ENCODE assay signal across 10 mouse cellular contexts in the genomic region with DNA sequence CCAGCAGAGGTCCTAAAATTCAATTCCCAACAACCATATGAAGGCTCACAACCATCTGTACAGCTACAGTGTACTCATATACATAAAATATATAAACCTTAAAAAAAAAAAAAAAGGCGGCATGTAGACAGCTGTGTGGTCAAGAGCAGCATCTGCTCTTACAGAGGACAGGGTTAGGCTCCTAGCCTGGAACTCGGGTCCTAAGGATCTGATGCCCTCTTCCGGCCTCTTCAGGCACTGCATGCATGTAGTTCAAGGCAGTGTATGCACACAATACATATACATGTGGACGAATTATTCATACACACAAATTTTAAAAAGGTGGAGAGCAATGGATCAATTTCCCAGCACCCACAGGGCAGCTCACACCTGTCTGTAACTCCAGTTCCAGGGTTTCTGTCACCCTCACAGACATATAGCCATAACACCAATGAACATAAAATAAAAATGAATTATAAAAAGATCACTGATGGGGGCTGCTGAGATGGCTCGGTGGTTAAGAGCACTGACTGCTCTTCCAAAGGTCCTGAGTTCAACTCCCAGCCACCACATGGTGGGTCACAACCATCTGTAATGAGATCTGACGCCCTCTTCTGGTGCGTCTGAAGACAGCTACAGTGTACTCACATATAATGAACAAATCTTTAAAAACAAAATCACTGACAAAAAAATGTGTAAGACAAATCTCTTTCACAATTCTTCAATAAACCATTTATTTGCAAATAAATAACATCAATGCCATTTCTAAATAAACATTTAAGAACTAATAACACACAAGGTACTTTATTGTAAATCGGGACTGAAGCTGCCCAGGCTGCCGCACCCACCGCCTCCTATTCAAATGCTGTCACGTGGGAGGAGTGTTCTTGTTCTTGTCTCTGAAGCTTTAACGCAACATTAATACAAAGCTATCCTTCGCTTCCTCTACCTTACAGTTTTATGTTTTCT. TPM values are rescaled to one million over a fixed set of nuclear protein-coding genes. Genes with fewer than 3 reads are reported as not detected.
DNase-seq lines count a peak whose midpoint lies in the region; ATAC-seq and TF ChIP-seq lines count a peak whose summit lies in the region.
"Had no signal": no experiment of that assay in that cellular context is flagged by ENCODE, and none has a peak within 500 bp of the region (broad histone marks: within the 10 kb centered on the region; RNA-seq: fewer than 3 reads in every experiment).

No protein-coding gene starts in this region.

- H3K4me1 ChIP-seq in hindbrain, embryonic 11.5 days (replicated peaks; ENCODE audit: control insufficient read depth, insufficient read depth, low read length): no peaks in the 10 kb centered on the region
- no peaks in the 10 kb centered on the region for H3K4me1 ChIP-seq in liver, embryonic 15.5 days (replicated peaks)
- H3K4me1 ChIP-seq: embryonic facial prominence, embryonic 13.5 days had no signal

- H3K4me2 ChIP-seq in hindbrain, embryonic 11.5 days (replicated peaks; ENCODE audit: low read depth, low read length): no peak overlapping the region
- no peak overlapping the region for H3K4me2 ChIP-seq in liver, embryonic 15.5 days
- H3K4me2 ChIP-seq: embryonic facial prominence, embryonic 13.5 days had no signal

- H3K36me3 ChIP-seq in hindbrain, embryonic 11.5 days (ENCODE audit: control insufficient read depth, insufficient read depth, low read length): peaks cover 9% of the 10 kb centered on the region; the same call in 1 of the 2 replicates
- H3K36me3 ChIP-seq in liver, embryonic 15.5 days (replicated peaks): peaks cover 53% of the 10 kb centered on the region

- peak; percentile 33; the same call in 1 of the 2 replicates for ATAC-seq in hindbrain, embryonic 11.5 days (ENCODE audit: low FRiP score)
- ATAC-seq in liver, embryonic 15.5 days (ENCODE audit: insufficient read depth): 0 out of 2 replicates have a peak, but pooled peaks have one; percentile 34
- ATAC-seq in neutrophil, adult 5-6 weeks (ENCODE audit: extremely low read depth, insufficient number of reproducible peaks, low FRiP score, poor library complexity, severe bottlenecking): peak; percentile 58; the same call in 1 of the 2 replicates

- intact Hi-C loops in left cerebral cortex, adult 2 months (cut with DNase I): no loop called here
- intact Hi-C loops in left cerebral cortex, postnatal 10 days (cut with DNase I): no loop called here

- H3K4me3 ChIP-seq in left cerebral cortex, adult 2 months: no peak overlapping the region
- H3K4me3 ChIP-seq in hindbrain, embryonic 11.5 days (ENCODE audit: low read depth, low read length): no peak overlapping the region
- H3K4me3 ChIP-seq in liver, embryonic 15.5 days (replicated peaks): no peak overlapping the region
- H3K4me3 ChIP-seq: embryonic facial prominence, embryonic 13.5 days had no signal

- peak; percentile 39 for TF ChIP-seq CTCF in left cerebral cortex, adult 2 months (IDR thresholded peaks at IDR 0.05)

- H3K27ac ChIP-seq in left cerebral cortex, adult 2 months: no peak overlapping the region
- no peak overlapping the region for H3K27ac ChIP-seq in hindbrain, embryonic 11.5 days (ENCODE audit: low read depth, low read length)
- no peak overlapping the region for H3K27ac ChIP-seq in liver, embryonic 15.5 days (replicated peaks)
- H3K27ac ChIP-seq: embryonic facial prominence, embryonic 13.5 days; macrophage had no signal

- no peak for DNase-seq in left cerebral cortex, adult 2 months (ENCODE audit: extremely low spot score in 1 of 2, low spot score in 2 of 2)
- no peak for DNase-seq in left cerebral cortex, postnatal 10 days (ENCODE audit: extremely low spot score in 1 of 2, low spot score in 2 of 2)
- peak; percentile 85 for DNase-seq in R1 (ENCODE audit: low read depth, low spot score)
- DNase-seq in hindbrain, embryonic 11.5 days (ENCODE audit: low spot score): peak; percentile 44
- DNase-seq in gastrocnemius, adult 8-10 months (ENCODE audit: low spot score in 2 of 2): no peak
- DNase-seq in right cerebral cortex, postnatal 36 days (ENCODE audit: low spot score in 2 of 2): no peak

- no peaks in the 10 kb centered on the region for H3K27me3 ChIP-seq in hindbrain, embryonic 11.5 days (ENCODE audit: control insufficient read depth, insufficient read depth, low read length)
- H3K27me3 ChIP-seq in liver, embryonic 15.5 days: no peaks in the 10 kb centered on the region
- H3K27me3 ChIP-seq: embryonic facial prominence, embryonic 13.5 days had no signal

- no peak overlapping the region for H3K9ac ChIP-seq in hindbrain, embryonic 11.5 days (ENCODE audit: low read depth, low read length)
- no peak overlapping the region for H3K9ac ChIP-seq in liver, embryonic 15.5 days
- H3K9ac ChIP-seq: embryonic facial prominence, embryonic 13.5 days had no signal

- 89% methylated on average over 13 of the region's 13 CpGs for WGBS in hindbrain, embryonic 11.5 days
- WGBS in liver, embryonic 15.5 days (ENCODE audit: insufficient replicate concordance): 73% methylated on average over 13 of the region's 13 CpGs

- no peaks in the 10 kb centered on the region for H3K9me3 ChIP-seq in hindbrain, embryonic 11.5 days (ENCODE audit: control insufficient read depth, low read length)
- no peaks in the 10 kb centered on the region for H3K9me3 ChIP-seq in liver, embryonic 15.5 days (replicated peaks)
- H3K9me3 ChIP-seq: embryonic facial prominence, embryonic 13.5 days had no signal

RNA-seq across cellular contexts. Expression of a gene that starts 22.1 kb away (rescaled TPM):
- 10 to 100 TPM; 58.7 to 65.5 TPM for total RNA-seq in left cerebral cortex, adult 2 months (2021)
- total RNA-seq in left cerebral cortex, postnatal 10 days (2021): 10 to 100 TPM; 39.5 to 42.1 TPM
- 76.6 and 87.8 TPM in 2 replicates for polyA plus RNA-seq in hindbrain, embryonic 11.5 days (2014; fragmentation: Nextera tagmentation; extraction: Ambion mirVana)
- polyA plus RNA-seq in liver, embryonic 15.5 days (2015; fragmentation: Nextera tagmentation; extraction: Ambion mirVana): 19.5 and 21.0 TPM in 2 replicates
- 159 and 173 TPM in 2 replicates for total RNA-seq in neutrophil, adult 5-6 weeks (2017)
- total RNA-seq in gastrocnemius, adult 8-10 months (2022): 10 to 100 TPM; 44.3 to 55.1 (median 51.2) TPM

RNA-seq across cellular contexts. Expression of a gene that starts 57.7 kb away (rescaled TPM):
- 10 to 100 TPM; 27.7 to 28.8 TPM for total RNA-seq in left cerebral cortex, adult 2 months (2021)
- 10 to 100 TPM; 30.9 to 31.6 TPM for total RNA-seq in left cerebral cortex, postnatal 10 days (2021)
- 18.2 and 20.3 TPM in 2 replicates for polyA plus RNA-seq in hindbrain, embryonic 11.5 days (2014; fragmentation: Nextera tagmentation; extraction: Ambion mirVana)
- 2.3 and 3.0 TPM in 2 replicates for polyA plus RNA-seq in liver, embryonic 15.5 days (2015; fragmentation: Nextera tagmentation; extraction: Ambion mirVana)
- 13.2 and 15.1 TPM in 2 replicates for total RNA-seq in neutrophil, adult 5-6 weeks (2017)
- 1 to 10 TPM; 4.1 to 4.7 (median 4.4) TPM for total RNA-seq in gastrocnemius, adult 8-10 months (2022)

RNA-seq across cellular contexts. Expression of a gene that starts 59.2 kb away (rescaled TPM):
- 1 to 10 TPM; 5.2 to 5.3 TPM for total RNA-seq in left cerebral cortex, adult 2 months (2021)
- total RNA-seq in left cerebral cortex, postnatal 10 days (2021): 1 to 10 TPM; 2.0 to 3.3 TPM
- 6.0 and 6.3 TPM in 2 replicates for polyA plus RNA-seq in hindbrain, embryonic 11.5 days (2014; fragmentation: Nextera tagmentation; extraction: Ambion mirVana)
- 15.7 and 29.9 TPM in 2 replicates for polyA plus RNA-seq in liver, embryonic 15.5 days (2015; fragmentation: Nextera tagmentation; extraction: Ambion mirVana)
- 40.6 and 45.2 TPM in 2 replicates for total RNA-seq in neutrophil, adult 5-6 weeks (2017)
- total RNA-seq in gastrocnemius, adult 8-10 months (2022): 1 to 10 TPM; 1.3 to 2.2 (median 1.5) TPM

Comparison
In these comparisons a context has a peak if more than half of its experiments do, and no peak if none do; other contexts are left out.
1. DNase-seq: peak in R1 (single experiment) and hindbrain, embryonic 11.5 days (single experiment); none in left cerebral cortex, adult 2 months (0 of 2), left cerebral cortex, postnatal 10 days (0 of 2), gastrocnemius, adult 8-10 months (0 of 2) and right cerebral cortex, postnatal 36 days (0 of 2).
2. Peak in every context shown above with its lines, with median percentiles within 50 percentile points of each other: ATAC-seq.